Mouse (Mus musculus): ENCODE results near the gene 1700025C18Rik. TPM values are rescaled to one million over a fixed set of nuclear protein-coding genes. Genes with fewer than 3 reads are reported as not detected.

The 1700025C18Rik gene
- polyA plus RNA-seq, 2 experiments = not detected

GRCm38 (mm10) chr2:165078605-165079004 lies 11.9 kb downstream of the 1700025C18Rik start:
- WGBS = 17% methylated on average over 10 of the region's 10 CpGs

GRCm38 (mm10) chr2:165078045-165078444 lies 12.5 kb downstream of the 1700025C18Rik start:
- DNase-seq (ENCODE audit: low spot score) (no peak), ATAC-seq (ENCODE audit: low FRiP score, low read depth) (no peak)
- no peak for TF ChIP-seq POLR2A (IDR thresholded peaks at IDR 0.05; ENCODE audit: borderline replicate concordance, extremely low read depth, insufficient read depth, insufficient read length)
- H3K4me3 ChIP-seq (replicated peaks; ENCODE audit: low read length) = no peak overlapping the region
- WGBS = 62% methylated on average over 8 of the region's 8 CpGs
- H3K4me2 ChIP-seq (replicated peaks; ENCODE audit: low read depth, low read length, severe bottlenecking) = no peak overlapping the region
- no peak overlapping the region for H3K27ac ChIP-seq (replicated peaks; ENCODE audit: low read depth, low read length)
- no peaks in the 10 kb centered on the region for H3K36me3 ChIP-seq (ENCODE audit: control insufficient read depth, insufficient read depth, low read length)
- H3K9ac ChIP-seq (ENCODE audit: low read depth, low read length, severe bottlenecking) = no peak overlapping the region
- no peaks in the 10 kb centered on the region for H3K4me1 ChIP-seq (ENCODE audit: control insufficient read depth, insufficient read depth, low read length)
- peaks cover 62% of the 10 kb centered on the region for H3K27me3 ChIP-seq (ENCODE audit: control insufficient read depth, insufficient read depth, low read length)
- H3K9me3 ChIP-seq (ENCODE audit: control insufficient read depth, low read length) = no peaks in the 10 kb centered on the region

More at GRCm38 (mm10) chr2:165078605-165079004, 11.9 kb downstream of the 1700025C18Rik start:
- no peaks in the 10 kb centered on the region for H3K9me3 ChIP-seq (ENCODE audit: control insufficient read depth, low read length)
- ATAC-seq (ENCODE audit: low FRiP score, low read depth) (no peak), DNase-seq (ENCODE audit: low spot score) (no peak)
- H3K9ac ChIP-seq (ENCODE audit: low read depth, low read length, severe bottlenecking) = no peak overlapping the region
- H3K4me1 ChIP-seq (ENCODE audit: control insufficient read depth, insufficient read depth, low read length) = no peaks in the 10 kb centered on the region
- peaks cover 62% of the 10 kb centered on the region for H3K27me3 ChIP-seq (ENCODE audit: control insufficient read depth, insufficient read depth, low read length)
- H3K36me3 ChIP-seq (ENCODE audit: control insufficient read depth, insufficient read depth, low read length) = no peaks in the 10 kb centered on the region
- no peak for TF ChIP-seq POLR2A (IDR thresholded peaks at IDR 0.05; ENCODE audit: borderline replicate concordance, extremely low read depth, insufficient read depth, insufficient read length)
- no peak overlapping the region for H3K27ac ChIP-seq (replicated peaks; ENCODE audit: low read depth, low read length)
- H3K4me3 ChIP-seq (replicated peaks; ENCODE audit: low read length) = no peak overlapping the region
- no peak overlapping the region for H3K4me2 ChIP-seq (replicated peaks; ENCODE audit: low read depth, low read length, severe bottlenecking)

- H3K9ac ChIP-seq (ENCODE audit: low read depth, low read length, severe bottlenecking) = no peak overlapping the region
- WGBS = 2% methylated on average over 9 of the region's 9 CpGs
- DNase-seq (ENCODE audit: low spot score) = no peak
These were observed 13.5 kb downstream of the 1700025C18Rik start for GRCm38 (mm10) chr2:165077055-165077454.

GRCm38 (mm10) chr2:165074937-165075336 lies 15.6 kb downstream of the 1700025C18Rik start:
- Histone ChIP-seq H3K4me3 (replicated peaks; ENCODE audit: low read length) (no peak overlapping the region), H3K9ac (ENCODE audit: low read depth, low read length, severe bottlenecking) (no peak overlapping the region), H3K27me3 (ENCODE audit: control insufficient read depth, insufficient read depth, low read length) (peaks cover 49% of the 10 kb centered on the region), H3K36me3 (ENCODE audit: control insufficient read depth, insufficient read depth, low read length) (no peaks in the 10 kb centered on the region), H3K9me3 (ENCODE audit: control insufficient read depth, low read length) (no peaks in the 10 kb centered on the region), H3K27ac (replicated peaks; ENCODE audit: low read depth, low read length) (no peak overlapping the region), H3K4me2 (replicated peaks; ENCODE audit: low read depth, low read length, severe bottlenecking) (no peak overlapping the region), H3K4me1 (ENCODE audit: control insufficient read depth, insufficient read depth, low read length) (peaks cover 3% of the 10 kb centered on the region; the same call in 1 of the 2 replicates)
- 39% methylated on average over 2 of the region's 2 CpGs for WGBS
- peak; percentile 62 for ATAC-seq (ENCODE audit: low FRiP score, low read depth)
- no peak for TF ChIP-seq POLR2A (IDR thresholded peaks at IDR 0.05; ENCODE audit: borderline replicate concordance, extremely low read depth, insufficient read depth, insufficient read length)
- peak; percentile 87 for DNase-seq (ENCODE audit: low spot score)

More at GRCm38 (mm10) chr2:165077055-165077454, 13.5 kb downstream of the 1700025C18Rik start:
- ATAC-seq (ENCODE audit: low FRiP score, low read depth) = no peak
- peaks cover 62% of the 10 kb centered on the region for H3K27me3 ChIP-seq (ENCODE audit: control insufficient read depth, insufficient read depth, low read length)
- H3K4me3 ChIP-seq (replicated peaks; ENCODE audit: low read length) = no peak overlapping the region
- no peak for TF ChIP-seq POLR2A (IDR thresholded peaks at IDR 0.05; ENCODE audit: borderline replicate concordance, extremely low read depth, insufficient read depth, insufficient read length)
- no peak overlapping the region for H3K4me2 ChIP-seq (replicated peaks; ENCODE audit: low read depth, low read length, severe bottlenecking)
- H3K36me3 ChIP-seq (ENCODE audit: control insufficient read depth, insufficient read depth, low read length) = no peaks in the 10 kb centered on the region
- no peaks in the 10 kb centered on the region for H3K9me3 ChIP-seq (ENCODE audit: control insufficient read depth, low read length)
- no peak overlapping the region for H3K27ac ChIP-seq (replicated peaks; ENCODE audit: low read depth, low read length)
- H3K4me1 ChIP-seq (ENCODE audit: control insufficient read depth, insufficient read depth, low read length) = no peaks in the 10 kb centered on the region

GRCm38 (mm10) chr2:165074081-165074884 lies 16.3 kb downstream of the 1700025C18Rik start:
- H3K27ac ChIP-seq (replicated peaks; ENCODE audit: low read depth, low read length) = no peak overlapping the region
- no peak overlapping the region for H3K4me2 ChIP-seq (replicated peaks; ENCODE audit: low read depth, low read length, severe bottlenecking)
- ATAC-seq (ENCODE audit: low FRiP score, low read depth) (no peak), DNase-seq (ENCODE audit: low spot score) (no peak)
- 48% methylated on average over 11 of the region's 11 CpGs for WGBS
- H3K9me3 ChIP-seq (ENCODE audit: control insufficient read depth, low read length) = no peaks in the 10 kb centered on the region
- H3K4me1 ChIP-seq (ENCODE audit: control insufficient read depth, insufficient read depth, low read length) = peaks cover 3% of the 10 kb centered on the region; the same call in 1 of the 2 replicates
- H3K36me3 ChIP-seq (ENCODE audit: control insufficient read depth, insufficient read depth, low read length) = no peaks in the 10 kb centered on the region
- peaks cover 46% of the 10 kb centered on the region for H3K27me3 ChIP-seq (ENCODE audit: control insufficient read depth, insufficient read depth, low read length)
- H3K4me3 ChIP-seq (replicated peaks; ENCODE audit: low read length) = no peak overlapping the region
- H3K9ac ChIP-seq (ENCODE audit: low read depth, low read length, severe bottlenecking) = no peak overlapping the region
- TF ChIP-seq POLR2A (IDR thresholded peaks at IDR 0.05; ENCODE audit: borderline replicate concordance, extremely low read depth, insufficient read depth, insufficient read length) = no peak

Measured in limb, embryonic 14.5 days (tissue).